Mouse (Mus musculus): ENCODE data around the gene Gnas. TPM values are rescaled to one million over a fixed set of nuclear protein-coding genes. Genes with fewer than 3 reads are reported as not detected.

Gene Gnas
- total and polyA plus RNA-seq, 3 experiments = 1,576 to 2,898 (median 2,774) TPM

GRCm38 (mm10) chr2:174359656-174360055 lies 75.5 kb downstream of the Gnas start:
- peak; percentile 23 for DNase-seq

GRCm38 (mm10) chr2:174366571-174366970 lies 82.5 kb downstream of the Gnas start:
- no peak for DNase-seq

GRCm38 (mm10) chr2:174381021-174381420 lies 96.9 kb downstream of the Gnas start:
- DNase-seq = no peak

- DNase-seq = peak; percentile 50
These were observed 107.8 kb downstream of the Gnas start for GRCm38 (mm10) chr2:174391936-174392335.

- no peak for DNase-seq
These were observed 108.4 kb downstream of the Gnas start for GRCm38 (mm10) chr2:174392554-174392953.

- DNase-seq = peak; percentile 79
These were observed 109.3 kb downstream of the Gnas start for GRCm38 (mm10) chr2:174393383-174393782.

Small RNAs within 50 kb of the gene (microRNA-seq; reads per million reads assigned to microRNA genes)
- gene Gm27591 (0 reads per million in 2 experiments), gene Mir296 (245 to 345 reads per million in 2 experiments), gene Mir298 (1,211 to 1,699 reads per million in 2 experiments)

Other genes starting within 250 kb of the Gnas start
- gene Stx16, start 208.0 kb upstream of the Gnas start, total RNA-seq (2021) = 10 to 100 TPM; 45.2 to 51.0 TPM
- 30.7 and 31.3 TPM in 2 replicates for gene Stx16, start 208.0 kb upstream of the Gnas start, polyA plus RNA-seq (2012; rRNA removed)
- gene Npepl1, start 174.0 kb upstream of the Gnas start, total RNA-seq (2021) = 10 to 100 TPM; 53.8 to 66.7 TPM
- gene Npepl1, start 174.0 kb upstream of the Gnas start, polyA plus RNA-seq (2012; rRNA removed) = 156 and 183 TPM in 2 replicates
- gene Gm20721, start 62.4 kb downstream of the Gnas start, total RNA-seq (2021) = 1 to 10 TPM; 2.1 to 2.5 TPM
- gene Gm20721, start 62.4 kb downstream of the Gnas start, polyA plus RNA-seq (2012; rRNA removed) = 0.07 TPM in 1 of 2 replicates, not detected in the other
- gene Nelfcd, start 131.5 kb downstream of the Gnas start, total RNA-seq (2021) = 10 to 100 TPM; 48.8 to 58.7 TPM
- gene Nelfcd, start 131.5 kb downstream of the Gnas start, polyA plus RNA-seq (2012; rRNA removed) = 74.1 and 81.2 TPM in 2 replicates
- gene Ctsz, start 154.7 kb downstream of the Gnas start, total RNA-seq (2021) = 100 to 1,000 TPM; 189 to 272 TPM
- 221 and 303 TPM in 2 replicates for gene Ctsz, start 154.7 kb downstream of the Gnas start, polyA plus RNA-seq (2012; rRNA removed)
- 1 to 10 TPM in 1 of 2 experiments, under 1 TPM in 1; 0.61 to 1.1 TPM for gene Tubb1, start 166.4 kb downstream of the Gnas start, total RNA-seq (2021)
- 0.28 and 0.66 TPM in 2 replicates for gene Tubb1, start 166.4 kb downstream of the Gnas start, polyA plus RNA-seq (2012; rRNA removed)
- 100 to 1,000 TPM; 289 to 654 TPM for gene Atp5e, start 179.8 kb downstream of the Gnas start, total RNA-seq (2021)
- gene Atp5e, start 179.8 kb downstream of the Gnas start, polyA plus RNA-seq (2012; rRNA removed) = 402 and 484 TPM in 2 replicates
- 100 to 1,000 TPM; 120 to 137 TPM for gene Prelid3b, start 188.8 kb downstream of the Gnas start, total RNA-seq (2021)
- gene Prelid3b, start 188.8 kb downstream of the Gnas start, polyA plus RNA-seq (2012; rRNA removed) = 33.9 and 39.0 TPM in 2 replicates

All from adrenal gland, adult 2 months (tissue).